Mouse (Mus musculus) ES-E14 (cell line): ENCODE measurements at regions not wholly inside any gene's neighbourhood (a gene's known extent, or its start where the extent isn't known, plus 50 kb on each side); places are given as distances from the start of the nearest gene placed in this dataset.

ENCODE experiments used
- DNase-seq: peaks from one replicate; pipeline ENCODE4 v3.0.0-alpha.2; 2013; ENCODE audit warnings: low read depth, low spot score
- H3K27ac ChIP-seq: 2 replicates; pipeline ENCODE4 v1.5.1; 2012; ENCODE audit warnings: low read depth, mild to moderate bottlenecking, low read length, moderate library complexity, mixed read lengths; ENCODE audit not compliant: poor library complexity, insufficient read depth, severe bottlenecking
- H3K36me3 ChIP-seq: 2 replicates; pipeline ENCODE4 v1.6.1; 2012; ENCODE audit warnings: mild to moderate bottlenecking, low read length, moderate library complexity, mixed read lengths; ENCODE audit not compliant: control insufficient read depth, poor library complexity, insufficient read depth, severe bottlenecking
- H3K4me1 ChIP-seq, 2 experiments: fragments of 150-350 bp in 1 of 2; sonication (generic) in 1 of 2; 2 replicates each; pipeline ENCODE4 v1.6.1; 2012; ENCODE audit warnings: low read length in 2 of 2, mild to moderate bottlenecking in 1 of 2, mixed read lengths in 1 of 2; ENCODE audit not compliant: control insufficient read depth in 2 of 2, insufficient read depth in 2 of 2, poor library complexity in 1 of 2
- H3K4me3 ChIP-seq, 2 experiments: fragments of 150-350 bp in 1 of 2; sonication (generic) in 1 of 2; 2 replicates each; pipeline ENCODE4 v1.5.1; 2012; ENCODE audit warnings: low read length in 2 of 2, low read depth in 1 of 2, mild to moderate bottlenecking in 1 of 2, mixed read lengths in 1 of 2; ENCODE audit not compliant: insufficient read depth in 1 of 2, poor library complexity in 1 of 2, severe bottlenecking in 1 of 2
- H3K9ac ChIP-seq: 2 replicates; pipeline ENCODE4 v1.6.1; 2012; ENCODE audit warnings: low read depth, mild to moderate bottlenecking, low read length, mixed read lengths; ENCODE audit not compliant: poor library complexity, insufficient read depth, severe bottlenecking
- H3K9me3 ChIP-seq: fragments of 150-350 bp; sonication (generic); 2 replicates; pipeline ENCODE4 v1.6.1; 2012; ENCODE audit warnings: low read depth, mild to moderate bottlenecking, low read length; ENCODE audit not compliant: control insufficient read depth, insufficient read depth
- CHD2 ChIP-seq: IDR thresholded peaks from 2 replicates; pipeline ENCODE4 v1.6.1; 2014; ENCODE audit warnings: mild to moderate bottlenecking, low read depth, low read length, inconsistent platforms
- HCFC1 ChIP-seq: IDR thresholded peaks from 2 replicates; pipeline ENCODE4 v1.6.1; 2012; ENCODE audit warnings: low read length, inconsistent platforms, borderline replicate concordance; ENCODE audit not compliant: insufficient read depth
- MAFK ChIP-seq: IDR thresholded peaks from 2 replicates; pipeline ENCODE4 v1.6.1; 2014; ENCODE audit warnings: mild to moderate bottlenecking, low read depth, low read length, inconsistent platforms; ENCODE audit not compliant: insufficient read depth
- ZC3H11A ChIP-seq: IDR thresholded peaks from 2 replicates; pipeline ENCODE4 v1.6.1; 2012; ENCODE audit warnings: low read depth, mild to moderate bottlenecking, inconsistent platforms, low read length, borderline replicate concordance
- ZNF384 ChIP-seq: IDR thresholded peaks from 2 replicates; pipeline ENCODE4 v1.6.1; 2012; ENCODE audit warnings: low read depth, low read length, inconsistent platforms
- in situ Hi-C, 2 experiments: fragments of 600-800 bp; cut with MboI; formaldehyde crosslinking; loops; one replicate each; pipeline ENCODE4 v1.15.1; 2025; ENCODE audit warnings: low sequenced_read_pairs in 2 of 2, inconsistent platforms in 1 of 2; ENCODE audit not compliant: unreplicated experiment in 2 of 2

- TF ChIP-seq ZNF384 (no peak), CHD2 (no peak), MAFK (no peak), HCFC1 (no peak), ZC3H11A (no peak)
- no peak overlapping the region for H3K27ac ChIP-seq
- no peaks in the 10 kb centered on the region for H3K36me3 ChIP-seq
- in situ Hi-C loops, result no loop called here
- no peak overlapping the region for H3K9ac ChIP-seq
- no peak overlapping the region for H3K4me3 ChIP-seq
- no peaks in the 10 kb centered on the region for H3K4me1 ChIP-seq
- DNase-seq, result no peak
- no peaks in the 10 kb centered on the region for H3K9me3 ChIP-seq
These were observed 279.4 kb downstream of the Fam49a start for GRCm38 (mm10) chr12:12541076-12542070.

GRCm38 (mm10) chr12:12539291-12539690 is 277.4 kb downstream of the Fam49a start:
- Histone ChIP-seq H3K9me3 (no peaks in the 10 kb centered on the region), H3K4me3 (no peak overlapping the region), H3K4me1 (no peaks in the 10 kb centered on the region), H3K9ac (no peak overlapping the region), H3K27ac (no peak overlapping the region), H3K36me3 (no peaks in the 10 kb centered on the region)
- in situ Hi-C loops, result no loop called here
- DNase-seq, result no peak
- no peak for TF ChIP-seq ZC3H11A
- TF ChIP-seq ZNF384, result no peak

GRCm38 (mm10) chr12:12534779-12535178 is 272.8 kb downstream of the Fam49a start:
- no peaks in the 10 kb centered on the region for H3K4me1 ChIP-seq
- H3K9me3 ChIP-seq, result no peaks in the 10 kb centered on the region
- H3K4me3 ChIP-seq, result no peak overlapping the region
- no peak overlapping the region for H3K9ac ChIP-seq
- TF ChIP-seq HCFC1 (no peak), CHD2 (no peak), MAFK (no peak), ZNF384 (no peak), ZC3H11A (no peak)
- in situ Hi-C loops, result no loop called here
- DNase-seq, result no peak
- H3K36me3 ChIP-seq, result no peaks in the 10 kb centered on the region
- no peak overlapping the region for H3K27ac ChIP-seq

- H3K4me3 ChIP-seq, result no peak overlapping the region
- no peaks in the 10 kb centered on the region for H3K36me3 ChIP-seq
- H3K4me1 ChIP-seq, result no peaks in the 10 kb centered on the region
- no peak overlapping the region for H3K27ac ChIP-seq
- no peak overlapping the region for H3K9ac ChIP-seq
- DNase-seq, result no peak
- no peaks in the 10 kb centered on the region for H3K9me3 ChIP-seq
- in situ Hi-C loops, result no loop called here
- TF ChIP-seq ZC3H11A (no peak), HCFC1 (no peak)
These were observed 268.9 kb downstream of the Fam49a start for GRCm38 (mm10) chr12:12530796-12531195.

GRCm38 (mm10) chr12:12529541-12529940 is 267.6 kb downstream of the Fam49a start:
- Histone ChIP-seq H3K36me3 (no peaks in the 10 kb centered on the region), H3K4me3 (no peak overlapping the region), H3K9me3 (no peaks in the 10 kb centered on the region), H3K27ac (no peak overlapping the region), H3K9ac (no peak overlapping the region), H3K4me1 (no peaks in the 10 kb centered on the region)
- DNase-seq, result no peak
- TF ChIP-seq MAFK (no peak), ZC3H11A (no peak), HCFC1 (no peak), ZNF384 (no peak), CHD2 (no peak)
- in situ Hi-C loops, result no loop called here
